Mouse (Mus musculus) erythroblast, embryonic 14.5 days (primary cell): Measurements from ENCODE around the gene Ccdc148.

Experiments used
- GATA1 ChIP-seq: IDR thresholded peaks from 2 replicates; pipeline ENCODE4 v1.6.1; 2012; ENCODE audit warnings: low read length, inconsistent platforms, mixed read lengths
- TAL1 ChIP-seq: IDR thresholded peaks from 3 replicates; pipeline ENCODE4 v1.6.1; 2012; ENCODE audit warnings: low read length, inconsistent platforms, mixed read lengths

DNA sequence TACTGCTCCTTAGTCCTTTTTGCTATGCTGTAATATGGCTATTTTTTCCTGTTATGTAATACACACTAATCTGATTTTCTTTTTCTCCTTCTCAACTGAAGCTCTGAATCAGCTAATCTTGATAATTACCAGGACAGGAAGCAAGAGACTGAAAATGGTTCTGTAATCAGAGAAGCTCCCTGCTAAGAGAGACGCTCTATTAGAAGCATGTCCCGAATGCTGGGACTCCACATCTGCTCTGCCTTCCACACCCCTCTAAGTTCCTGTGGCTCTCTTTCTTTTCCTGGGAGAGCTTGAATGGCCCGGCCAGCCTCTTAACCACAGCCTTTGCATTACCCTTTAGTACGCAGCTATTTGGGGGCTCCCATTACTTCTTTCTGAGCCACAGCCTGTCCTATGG lies 255.4 kb downstream of the Ccdc148 start:
- TF ChIP-seq GATA1 (no peak), TAL1 (no peak)
